ENCODE assay signal across 14 mouse cellular contexts in the genomic region with DNA sequence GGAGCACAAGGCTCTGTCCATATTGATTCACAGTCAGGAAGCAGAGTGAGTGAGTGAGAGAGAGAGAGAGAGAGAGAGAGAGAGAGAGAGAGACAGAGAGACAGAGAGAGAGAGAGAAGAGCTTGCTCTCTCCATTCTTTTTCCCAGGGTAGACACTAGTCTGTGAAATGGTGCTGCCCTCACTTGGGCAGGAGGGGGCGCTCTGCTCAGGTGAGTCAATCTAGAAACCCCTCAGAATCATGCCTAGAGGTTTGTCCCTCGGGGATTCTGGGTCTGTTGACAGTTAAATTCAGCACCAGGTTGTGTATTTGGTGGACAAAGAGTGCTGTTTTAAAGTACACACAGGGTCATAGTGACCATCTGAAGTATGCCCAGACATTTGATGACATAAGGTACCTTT. TPM values are rescaled to one million over a fixed set of nuclear protein-coding genes. Genes with fewer than 3 reads are reported as not detected.
DNase-seq lines count a peak whose midpoint lies in the region; ATAC-seq and TF ChIP-seq lines count a peak whose summit lies in the region.
"Had no signal": no experiment of that assay in that cellular context is flagged by ENCODE, and none has a peak within 500 bp of the region (broad histone marks: within the 10 kb centered on the region; RNA-seq: fewer than 3 reads in every experiment).

No protein-coding gene starts in this region.

- no peak overlapping the region for H3K27ac ChIP-seq in layer of hippocampus, adult 2 months
- no peak overlapping the region for H3K27ac ChIP-seq in MEL (ENCODE audit: control insufficient read depth, low read depth, low read length)
- no peak overlapping the region for H3K27ac ChIP-seq in forebrain, embryonic 14.5 days (ENCODE audit: low read depth, low read length)
- no peak overlapping the region for H3K27ac ChIP-seq in forebrain, embryonic 12.5 days
- H3K27ac ChIP-seq: embryonic facial prominence, embryonic 15.5 days; heart, embryonic 13.5 days; limb, embryonic 12.5 days had no signal

- no peak overlapping the region for H3K4me2 ChIP-seq in forebrain, embryonic 14.5 days (ENCODE audit: low read length)
- no peak overlapping the region for H3K4me2 ChIP-seq in forebrain, embryonic 12.5 days
- H3K4me2 ChIP-seq: embryonic facial prominence, embryonic 15.5 days; heart, embryonic 13.5 days; limb, embryonic 12.5 days had no signal

- H3K4me1 ChIP-seq in MEL (ENCODE audit: control insufficient read depth in 1 of 2, insufficient read depth in 2 of 2, low read length in 2 of 2): peaks cover 0 to 10% of the 10 kb centered on the region in 2 experiments; a peak in 2 of 4 replicates
- no peaks in the 10 kb centered on the region for H3K4me1 ChIP-seq in forebrain, embryonic 14.5 days (ENCODE audit: control insufficient read depth, insufficient read depth, low read length)
- H3K4me1 ChIP-seq in forebrain, embryonic 12.5 days: no peaks in the 10 kb centered on the region
- H3K4me1 ChIP-seq: embryonic facial prominence, embryonic 15.5 days; heart, embryonic 13.5 days; limb, embryonic 12.5 days had no signal

- no peak overlapping the region for H3K4me3 ChIP-seq in layer of hippocampus, adult 2 months
- H3K4me3 ChIP-seq in MEL (ENCODE audit: control insufficient read depth in 1 of 2, insufficient read depth in 1 of 2, low read depth in 2 of 2, low read length in 2 of 2): no peak overlapping the region
- H3K4me3 ChIP-seq in forebrain, embryonic 14.5 days (ENCODE audit: low read depth, low read length): no peak overlapping the region
- no peak overlapping the region for H3K4me3 ChIP-seq in forebrain, embryonic 12.5 days (replicated peaks)
- H3K4me3 ChIP-seq: embryonic facial prominence, embryonic 15.5 days; heart, embryonic 13.5 days; limb, embryonic 12.5 days had no signal

- H3K79me2 ChIP-seq in MEL (ENCODE audit: control insufficient read depth, insufficient read depth, low read length, poor library complexity): no peaks in the 10 kb centered on the region

- TF ChIP-seq RAD21 in MEL (IDR thresholded peaks at IDR 0.05; ENCODE audit: low read depth, low read length): no peak

- 48% methylated on average over 2 of the region's 2 CpGs for WGBS in forebrain, embryonic 14.5 days
- WGBS in forebrain, embryonic 12.5 days: 46% methylated on average over 2 of the region's 2 CpGs

- DNase-seq in layer of hippocampus, adult 2 months (ENCODE audit: low spot score in 2 of 2): no peak
- no peak for DNase-seq in layer of hippocampus, adult 8-10 months (ENCODE audit: low spot score in 2 of 2)
- DNase-seq in CD4-positive helper T cell, adult 2 months (ENCODE audit: low read depth, low spot score): peak; percentile 15
- peak; percentile 28 for DNase-seq in MEL (ENCODE audit: low read depth, low spot score)
- DNase-seq in induced T-regulatory cell, adult 2 months (ENCODE audit: low read depth): peak; percentile 45
- no peak for DNase-seq in forebrain, embryonic 14.5 days (ENCODE audit: low spot score)
- no peak for DNase-seq in cerebellum, postnatal 4 days (ENCODE audit: low spot score in 2 of 2)
- DNase-seq: layer of hippocampus, adult 9-11 months; right cerebral cortex, postnatal 14 days had no signal

- H3K27me3 ChIP-seq in MEL (ENCODE audit: control insufficient read depth in 1 of 2, insufficient read depth in 2 of 2, low read length in 2 of 2): no peaks in the 10 kb centered on the region
- H3K27me3 ChIP-seq in forebrain, embryonic 14.5 days (replicated peaks; ENCODE audit: control insufficient read depth, insufficient read depth, low read length): no peaks in the 10 kb centered on the region
- no peaks in the 10 kb centered on the region for H3K27me3 ChIP-seq in forebrain, embryonic 12.5 days
- H3K27me3 ChIP-seq: embryonic facial prominence, embryonic 15.5 days; heart, embryonic 13.5 days; limb, embryonic 12.5 days had no signal

- H3K9ac ChIP-seq in MEL (ENCODE audit: control insufficient read depth, low read depth, low read length, poor library complexity, severe bottlenecking): no peak overlapping the region
- H3K9ac ChIP-seq in forebrain, embryonic 14.5 days (ENCODE audit: low read length): no peak overlapping the region
- no peak overlapping the region for H3K9ac ChIP-seq in forebrain, embryonic 12.5 days
- H3K9ac ChIP-seq: embryonic facial prominence, embryonic 15.5 days; heart, embryonic 13.5 days; limb, embryonic 12.5 days had no signal

- peak; percentile 47 for TF ChIP-seq CTCF in layer of hippocampus, adult 2 months (conservative IDR thresholded peaks at IDR 0.05)
- TF ChIP-seq CTCF in MEL (IDR thresholded peaks at IDR 0.05 in 2 of 3, conservative IDR thresholded peaks at IDR 0.05 in 1 of 3; ENCODE audit: control insufficient read depth in 1 of 3, insufficient read depth in 1 of 3, low read depth in 2 of 3, low read length in 3 of 3, poor library complexity in 1 of 3, severe bottlenecking in 1 of 3): peak; percentile 42 to 73 (median 54)

- no peak for ATAC-seq in forebrain, embryonic 14.5 days
- ATAC-seq in forebrain, embryonic 12.5 days (ENCODE audit: low FRiP score): no peak

- H3K9me3 ChIP-seq in MEL (replicated peaks; ENCODE audit: insufficient read depth, low read length): no peaks in the 10 kb centered on the region
- H3K9me3 ChIP-seq in forebrain, embryonic 14.5 days (replicated peaks; ENCODE audit: control insufficient read depth, low read length): no peaks in the 10 kb centered on the region
- no peaks in the 10 kb centered on the region for H3K9me3 ChIP-seq in forebrain, embryonic 12.5 days
- H3K9me3 ChIP-seq: embryonic facial prominence, embryonic 15.5 days; heart, embryonic 13.5 days; limb, embryonic 12.5 days had no signal

- H3K36me3 ChIP-seq in MEL (ENCODE audit: control insufficient read depth in 1 of 2, insufficient read depth in 2 of 2, low read length in 2 of 2): peaks cover 5 to 8% of the 10 kb centered on the region in 2 experiments
- peaks cover 38% of the 10 kb centered on the region for H3K36me3 ChIP-seq in forebrain, embryonic 14.5 days (ENCODE audit: control insufficient read depth, insufficient read depth, low read length)
- peaks cover 48% of the 10 kb centered on the region for H3K36me3 ChIP-seq in forebrain, embryonic 12.5 days (replicated peaks)

- no peak for TF ChIP-seq EP300 in MEL (IDR thresholded peaks at IDR 0.05; ENCODE audit: low read depth in 1 of 2, low read length in 2 of 2)

- TF ChIP-seq POLR2A in MEL (IDR thresholded peaks at IDR 0.05; ENCODE audit: control insufficient read depth in 1 of 2, insufficient read depth in 1 of 2, low read depth in 1 of 2, low read length in 2 of 2, poor library complexity in 1 of 2): no peak

TF ChIP-seq in MEL, 35 proteins besides CTCF, POLR2A, EP300 and RAD21:
- TF ChIP-seq CHD2 (IDR thresholded peaks at IDR 0.05; ENCODE audit: low read length): no peak
- TF ChIP-seq SMC3 (IDR thresholded peaks at IDR 0.05; ENCODE audit: low read depth, low read length): peak; percentile 26; the same call in 1 of the 2 replicates
- no peak for TF ChIP-seq MEF2A (IDR thresholded peaks at IDR 0.05; ENCODE audit: extremely low read depth, insufficient replicate concordance, low read depth, low read length, poor library complexity, severe bottlenecking)
- TF ChIP-seq TCF12 (IDR thresholded peaks at IDR 0.05; ENCODE audit: low read depth, low read length): no peak
- TF ChIP-seq NRF1 (IDR thresholded peaks at IDR 0.05; ENCODE audit: insufficient read depth, low read depth, low read length, poor library complexity, severe bottlenecking): no peak

RNA-seq across cellular contexts. Expression of a gene that starts 48.3 kb away (rescaled TPM):
- total RNA-seq in layer of hippocampus, adult 2 months (2021): under 1 TPM; 0.93 to 1.00 TPM
- under 1 TPM; 0.53 to 0.86 (median 0.73) TPM for total RNA-seq in layer of hippocampus, adult 8-10 months (2022)
- not detected in 2 replicates for total RNA-seq in MEL (2012; rRNA removed)
- polyA plus RNA-seq in MEL (2012; ENCODE audit: insufficient read depth in 1 of 2, insufficient read length in 2 of 2, low read depth in 1 of 2, low replicate concordance in 2 of 2, missing spikeins in 1 of 2): not detected
- 0.09 and 0.17 TPM in 2 replicates for polyA plus RNA-seq in forebrain, embryonic 14.5 days (2014; fragmentation: Nextera tagmentation; extraction: Ambion mirVana)
- 0.06 and 0.15 TPM in 2 replicates for polyA plus RNA-seq in forebrain, embryonic 12.5 days (2016; fragmentation: Nextera tagmentation; extraction: Ambion mirVana)
- total RNA-seq: megakaryocyte-erythroid progenitor cell, adult 5-6 weeks had no signal
- polyA plus RNA-seq: embryonic facial prominence, embryonic 15.5 days; limb, embryonic 12.5 days had no signal

Comparison
In these comparisons a context has a peak if more than half of its experiments do, and no peak if none do; other contexts are left out.
1. DNase-seq: peak in CD4-positive helper T cell, adult 2 months (single experiment), MEL (single experiment) and induced T-regulatory cell, adult 2 months (single experiment); none in layer of hippocampus, adult 2 months (0 of 2), layer of hippocampus, adult 8-10 months (0 of 2), forebrain, embryonic 14.5 days (single experiment) and cerebellum, postnatal 4 days (0 of 2).